Mouse (Mus musculus) E14TG2a.4 (cell line): ENCODE results near the gene Sgms1.

Experiments
- H3K27me3 ChIP-seq: 2 replicates; pipeline ENCODE4 v1.6.1; 2014; ENCODE audit warnings: low read length, control low read depth; ENCODE audit not compliant: insufficient read depth
- H3K36me3 ChIP-seq: 2 replicates; pipeline ENCODE4 v1.6.1; 2014; ENCODE audit warnings: low read length, control low read depth; ENCODE audit not compliant: insufficient read depth
- H3K4me1 ChIP-seq: replicated peaks from 2 replicates; pipeline ENCODE4 v1.6.1; 2014; ENCODE audit warnings: low read depth, low read length, control low read depth
- H3K4me3 ChIP-seq: replicated peaks from 2 replicates; pipeline ENCODE4 v1.5.1; 2014; ENCODE audit warnings: mild to moderate bottlenecking, low read length
- H3K9me3 ChIP-seq: 2 replicates; pipeline ENCODE4 v1.6.1; 2014; ENCODE audit warnings: low read length, control low read depth
- CTCF ChIP-seq: conservative IDR thresholded peaks from 2 replicates; pipeline ENCODE4 v1.5.1; 2014; ENCODE audit warnings: low read length
- NANOG ChIP-seq: IDR thresholded peaks from 2 replicates; pipeline ENCODE4 v1.6.1; 2014; ENCODE audit warnings: borderline replicate concordance, low read length, mixed read lengths
- POU5F1 ChIP-seq: IDR thresholded peaks from 2 replicates; pipeline ENCODE4 v1.6.1; 2014; ENCODE audit warnings: low read length, borderline replicate concordance

Sgms1 gene

GRCm38 (mm10) chr19:32180756-32181674 lies 208.5 kb downstream of the Sgms1 start:
- no peaks in the 10 kb centered on the region for H3K27me3 ChIP-seq
- TF ChIP-seq CTCF (no peak), POU5F1 (no peak), NANOG (no peak)
- peaks cover 21% of the 10 kb centered on the region for H3K36me3 ChIP-seq
- no peak overlapping the region for H3K4me3 ChIP-seq
- H3K9me3 ChIP-seq: no peaks in the 10 kb centered on the region
- H3K4me1 ChIP-seq: peaks cover 69% of the 10 kb centered on the region

GRCm38 (mm10) chr19:32179978-32180413 lies 209.5 kb downstream of the Sgms1 start:
- H3K4me1 ChIP-seq: peaks cover 70% of the 10 kb centered on the region
- H3K27me3 ChIP-seq: no peaks in the 10 kb centered on the region
- H3K4me3 ChIP-seq: no peak overlapping the region
- TF ChIP-seq NANOG (no peak), CTCF (no peak), POU5F1 (no peak)
- H3K36me3 ChIP-seq: peaks cover 21% of the 10 kb centered on the region
- H3K9me3 ChIP-seq: no peaks in the 10 kb centered on the region

- H3K9me3 ChIP-seq: no peaks in the 10 kb centered on the region
- peaks cover 21% of the 10 kb centered on the region for H3K36me3 ChIP-seq
- no peak overlapping the region for H3K4me3 ChIP-seq
- H3K4me1 ChIP-seq: peaks cover 72% of the 10 kb centered on the region
- TF ChIP-seq NANOG: no peak
- TF ChIP-seq CTCF: no peak
- no peaks in the 10 kb centered on the region for H3K27me3 ChIP-seq
Observed at GRCm38 (mm10) chr19:32179514-32179913, 210.0 kb downstream of the Sgms1 start.

- peaks cover 21% of the 10 kb centered on the region for H3K36me3 ChIP-seq
- TF ChIP-seq CTCF (no peak), POU5F1 (no peak), NANOG (no peak)
- H3K9me3 ChIP-seq: no peaks in the 10 kb centered on the region
- H3K27me3 ChIP-seq: no peaks in the 10 kb centered on the region
- peaks cover 75% of the 10 kb centered on the region for H3K4me1 ChIP-seq
- H3K4me3 ChIP-seq: no peak overlapping the region
Observed at GRCm38 (mm10) chr19:32178161-32178560, 211.4 kb downstream of the Sgms1 start.

- H3K27me3 ChIP-seq: no peaks in the 10 kb centered on the region
- H3K36me3 ChIP-seq: peaks cover 21% of the 10 kb centered on the region
- H3K4me1 ChIP-seq: peaks cover 74% of the 10 kb centered on the region
- TF ChIP-seq POU5F1: no peak
- TF ChIP-seq NANOG: no peak
- TF ChIP-seq CTCF: no peak
- no peak overlapping the region for H3K4me3 ChIP-seq
- H3K9me3 ChIP-seq: no peaks in the 10 kb centered on the region
Observed at GRCm38 (mm10) chr19:32176458-32176857, 213.1 kb downstream of the Sgms1 start.

- Histone ChIP-seq H3K36me3 (peaks cover 21% of the 10 kb centered on the region), H3K4me3 (no peak overlapping the region), H3K9me3 (no peaks in the 10 kb centered on the region), H3K4me1 (peaks cover 76% of the 10 kb centered on the region), H3K27me3 (no peaks in the 10 kb centered on the region)
- TF ChIP-seq CTCF: no peak
- TF ChIP-seq NANOG: no peak
Observed at GRCm38 (mm10) chr19:32175991-32176390, 213.5 kb downstream of the Sgms1 start.

GRCm38 (mm10) chr19:32175013-32175412 lies 214.5 kb downstream of the Sgms1 start:
- TF ChIP-seq NANOG (no peak), CTCF (no peak), POU5F1 (no peak)
- Histone ChIP-seq H3K4me3 (no peak overlapping the region), H3K4me1 (peaks cover 70% of the 10 kb centered on the region), H3K36me3 (peaks cover 21% of the 10 kb centered on the region), H3K27me3 (no peaks in the 10 kb centered on the region), H3K9me3 (no peaks in the 10 kb centered on the region)

- no peaks in the 10 kb centered on the region for H3K9me3 ChIP-seq
- no peak overlapping the region for H3K4me3 ChIP-seq
- no peaks in the 10 kb centered on the region for H3K27me3 ChIP-seq
- no peak for TF ChIP-seq NANOG
- no peak for TF ChIP-seq CTCF
- TF ChIP-seq POU5F1: no peak
- peaks cover 19% of the 10 kb centered on the region for H3K36me3 ChIP-seq
- peaks cover 70% of the 10 kb centered on the region for H3K4me1 ChIP-seq
Observed at GRCm38 (mm10) chr19:32174561-32174960, 215.0 kb downstream of the Sgms1 start.
